Mouse (Mus musculus) spleen, adult 2 months (tissue): ENCODE data around the gene Chka. TPM values are rescaled to one million over a fixed set of nuclear protein-coding genes. Genes with fewer than 3 reads are reported as not detected.

ENCODE experiments used
- DNase-seq, 2 experiments: peaks; one replicate each; pipeline versions ENCODE4 v3.0.0 to v3.0.0-alpha.2; 2012 to 2021; ENCODE audit warnings: low spot score in 2 of 2, low read depth in 1 of 2
- H3K27ac ChIP-seq: fragments of 200-500 bp; 2 replicates; pipeline ENCODE4 v1.5.1; 2012; ENCODE audit warnings: low read length, inconsistent platforms; ENCODE audit not compliant: insufficient read depth
- H3K27me3 ChIP-seq: fragments of 200-500 bp; 2 replicates; pipeline ENCODE4 v1.6.1; 2012; ENCODE audit warnings: mild to moderate bottlenecking, moderate library complexity, low read length, inconsistent platforms; ENCODE audit not compliant: control insufficient read depth, insufficient read depth
- H3K36me3 ChIP-seq: fragments of 200-500 bp; 2 replicates; pipeline ENCODE4 v1.6.1; 2012; ENCODE audit warnings: mild to moderate bottlenecking, low read length, inconsistent platforms; ENCODE audit not compliant: control insufficient read depth, insufficient read depth
- H3K4me1 ChIP-seq: fragments of 200-500 bp; 2 replicates; pipeline ENCODE4 v1.6.1; 2011; ENCODE audit warnings: inconsistent platforms; ENCODE audit not compliant: control insufficient read depth, insufficient read depth, insufficient read length
- H3K4me3 ChIP-seq: fragments of 200-500 bp; 2 replicates; pipeline ENCODE4 v1.5.1; 2011; ENCODE audit warnings: mild to moderate bottlenecking, inconsistent platforms; ENCODE audit not compliant: insufficient read depth, insufficient read length; ENCODE audit errors: extremely low read depth
- CTCF ChIP-seq: fragments of 200-500 bp; IDR thresholded peaks from 2 replicates; pipeline ENCODE4 v1.5.1; 2011; ENCODE audit warnings: mild to moderate bottlenecking, inconsistent platforms; ENCODE audit not compliant: insufficient read depth, insufficient read length, insufficient replicate concordance; ENCODE audit errors: extremely low read depth
- POLR2A ChIP-seq: fragments of 200-500 bp; IDR thresholded peaks from 2 replicates; pipeline ENCODE4 v1.6.1; 2011; ENCODE audit warnings: low read depth, low read length, inconsistent platforms
- WGBS: fragments of 180-500 bp; shearing (Covaris S2); methylation state at CpG from one replicate; pipeline ENCODE4 v1.1.7; 2018; 5-methylcytosine and 5-hydroxymethylcytosine counted together
- polyA plus RNA-seq: library from polyadenylated mRNA; depleted of rRNA; stranded (reverse); fragments of >200 nt; gene quantifications from 2 replicates; pipeline ENCODE4 v1.2.3, GENCODE M21; 2012

Gene Chka
- polyA plus RNA-seq, 1 experiment, result 21.2 TPM

GRCm38 (mm10) chr19:3913692-3914091 is 62.1 kb downstream of the Chka start:
- Histone ChIP-seq H3K27ac (peak overlapping the region; percentile 88), H3K27me3 (no peaks in the 10 kb centered on the region), H3K4me3 (0 out of 2 replicates have a peak overlapping the region, but pooled peaks have one; percentile 60), H3K4me1 (peaks cover 8% of the 10 kb centered on the region; the same call in 1 of the 2 replicates), H3K36me3 (peaks cover 14% of the 10 kb centered on the region)
- TF ChIP-seq POLR2A (no peak), CTCF (no peak)
- 80% methylated on average over 8 of the region's 8 CpGs for WGBS
- DNase-seq, result no peak

DNA sequence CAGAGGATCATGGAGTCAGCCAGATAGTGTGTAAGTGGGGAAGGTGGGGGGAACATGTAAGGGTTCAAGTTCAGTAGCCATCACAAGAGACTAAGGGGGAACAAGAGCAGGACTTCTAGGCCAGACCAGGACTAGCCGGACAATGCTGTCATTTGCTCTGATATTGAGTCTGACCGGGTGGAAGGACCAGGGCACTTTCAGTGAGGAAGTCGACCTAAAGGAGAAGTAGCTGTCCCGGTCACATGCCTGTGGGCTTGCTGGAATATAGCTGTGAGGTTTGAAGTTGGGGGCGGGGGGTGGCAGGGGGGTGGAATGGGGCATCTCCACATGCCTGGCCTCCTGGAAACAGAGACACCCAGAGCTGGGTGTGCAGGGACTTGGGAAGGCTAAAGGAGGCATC is 63.0 kb downstream of the Chka start:
- H3K4me3 ChIP-seq, result no peak overlapping the region

GRCm38 (mm10) chr19:3916727-3917126 is 65.2 kb downstream of the Chka start:
- TF ChIP-seq POLR2A, result no peak
- TF ChIP-seq CTCF, result no peak
- WGBS, result 92% methylated on average over 11 of the region's 11 CpGs
- no peaks in the 10 kb centered on the region for H3K36me3 ChIP-seq
- H3K27me3 ChIP-seq, result no peaks in the 10 kb centered on the region
- no peak for DNase-seq
- peaks cover 8% of the 10 kb centered on the region; the same call in 1 of the 2 replicates for H3K4me1 ChIP-seq
- no peak overlapping the region for H3K4me3 ChIP-seq
- H3K27ac ChIP-seq, result no peak overlapping the region

More for the DNA sequence above, 63.0 kb downstream of the Chka start:
- WGBS, result 51% methylated on average over 5 of the region's 5 CpGs
- Histone ChIP-seq H3K36me3 (peaks cover 8% of the 10 kb centered on the region), H3K27me3 (no peaks in the 10 kb centered on the region), H3K4me1 (peaks cover 8% of the 10 kb centered on the region; the same call in 1 of the 2 replicates), H3K27ac (peak overlapping the region; percentile 21; the same call in 1 of the 2 replicates)
- TF ChIP-seq CTCF (no peak), POLR2A (no peak)
- DNase-seq, result no peak

- Histone ChIP-seq H3K27ac (no peak overlapping the region), H3K4me3 (no peak overlapping the region), H3K4me1 (peaks cover 23% of the 10 kb centered on the region), H3K27me3 (no peaks in the 10 kb centered on the region), H3K36me3 (no peaks in the 10 kb centered on the region)
- no peak for TF ChIP-seq POLR2A
- TF ChIP-seq CTCF, result no peak
- DNase-seq, result no peak
Measured at GRCm38 (mm10) chr19:3919928-3920327, 68.4 kb downstream of the Chka start.

DNA sequence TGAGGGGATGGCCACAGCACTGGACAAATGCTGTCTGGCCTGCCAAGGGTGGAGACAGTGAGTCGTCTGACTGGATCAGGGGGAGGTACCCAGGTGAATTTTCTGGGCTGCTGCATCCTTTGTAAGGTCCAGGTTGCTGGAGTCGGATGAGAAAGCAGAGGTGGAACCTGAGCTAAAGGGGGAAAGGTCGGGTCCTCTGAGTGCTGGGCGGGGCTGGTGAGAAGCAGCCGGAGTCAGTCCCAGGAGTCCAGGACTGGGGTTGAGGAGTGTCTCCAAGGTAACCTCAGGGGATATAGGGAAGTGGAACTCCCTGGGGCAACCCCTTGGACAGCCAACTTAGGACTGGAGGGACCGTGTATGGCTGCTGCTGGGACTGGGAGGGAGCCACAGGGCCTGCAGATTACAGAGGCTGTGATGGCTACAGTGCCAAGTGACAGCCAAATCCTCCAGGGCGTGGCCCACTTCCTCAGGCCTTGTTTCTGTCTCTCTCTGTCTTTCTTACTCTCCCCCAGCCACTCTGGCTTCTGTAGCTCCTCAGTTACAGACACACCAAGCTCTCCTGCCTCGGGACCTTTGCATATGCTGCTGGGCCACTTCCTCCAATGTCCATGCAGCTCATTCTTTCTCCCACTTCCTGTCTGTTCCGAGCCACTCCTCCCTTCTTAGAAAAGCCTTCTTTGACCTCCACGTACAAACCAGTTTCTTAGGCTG is 71.2 kb downstream of the Chka start:
- Histone ChIP-seq H3K36me3 (no peaks in the 10 kb centered on the region), H3K27ac (peak overlapping the region; percentile 91), H3K27me3 (no peaks in the 10 kb centered on the region), H3K4me3 (no peak overlapping the region; the same call in 1 of the 2 replicates), H3K4me1 (peaks cover 27% of the 10 kb centered on the region)
- 28% methylated on average over 10 of the region's 10 CpGs for whole genome bisulfite sequencing
- no peak; the same call in 1 of the 2 replicates for TF ChIP-seq POLR2A
- no peak for TF ChIP-seq CTCF
- DNase-seq, result no peak

- TF ChIP-seq CTCF (no peak), POLR2A (no peak)
- WGBS, result 24% methylated on average over 13 of the region's 13 CpGs
- peaks cover 27% of the 10 kb centered on the region for H3K4me1 ChIP-seq
- H3K27me3 ChIP-seq, result no peaks in the 10 kb centered on the region
- H3K4me3 ChIP-seq, result no peak overlapping the region; the same call in 1 of the 2 replicates
- no peaks in the 10 kb centered on the region for H3K36me3 ChIP-seq
- peak in 1 of 2 experiments; percentile 77 for DNase-seq
- peak overlapping the region; percentile 91 for H3K27ac ChIP-seq
Measured at GRCm38 (mm10) chr19:3923586-3923985, 72.0 kb downstream of the Chka start.

GRCm38 (mm10) chr19:3924190-3924589 is 72.6 kb downstream of the Chka start:
- Histone ChIP-seq H3K36me3 (no peaks in the 10 kb centered on the region), H3K27me3 (no peaks in the 10 kb centered on the region), H3K4me3 (no peak overlapping the region), H3K27ac (peak overlapping the region; percentile 91), H3K4me1 (peaks cover 30% of the 10 kb centered on the region)
- 69% methylated on average over 8 of the region's 8 CpGs for WGBS
- TF ChIP-seq POLR2A, result no peak
- no peak for TF ChIP-seq CTCF
- DNase-seq, result no peak
